Comparison of ENCODE assay signal across 7 mouse cellular contexts in the genomic region with DNA sequence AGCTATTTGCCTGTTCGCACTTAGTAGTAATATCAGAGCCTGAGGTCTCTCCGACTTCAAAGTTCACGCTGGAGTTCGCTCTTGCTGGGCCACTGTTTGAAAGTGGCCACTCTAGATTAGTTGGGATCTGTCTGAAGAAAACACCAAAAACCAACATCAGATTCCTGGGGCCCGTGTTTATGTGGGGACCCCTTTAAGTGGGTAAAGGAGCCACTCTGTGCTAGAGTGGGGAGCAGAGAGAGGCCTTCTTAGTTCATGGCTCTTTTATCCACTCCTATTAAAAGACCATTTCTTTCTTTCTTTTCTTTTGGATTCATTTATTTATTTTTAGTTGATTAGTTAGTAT. TPM values are rescaled to one million over a fixed set of nuclear protein-coding genes. Genes with fewer than 3 reads are reported as not detected.
DNase-seq lines count a peak whose midpoint lies in the region; ATAC-seq and TF ChIP-seq lines count a peak whose summit lies in the region.

No protein-coding gene starts in this region.

- no peak for DNase-seq in neural tube, embryonic 11.5 days (ENCODE audit: low spot score)
- no peak for DNase-seq in neural tube, embryonic 10.5 days (ENCODE audit: extremely low spot score, low spot score)
- no peak for DNase-seq in forebrain, embryonic 11.5 days (ENCODE audit: low spot score)
- DNase-seq in liver, embryonic 11.5 days (ENCODE audit: low spot score), result no peak
- no peak for DNase-seq in stomach, postnatal 0 days (ENCODE audit: low spot score)
- no peak for DNase-seq in ovary, postnatal 14 days (ENCODE audit: low spot score)
- DNase-seq in spleen, postnatal 4 days (ENCODE audit: low spot score in 2 of 2), result no peak

- peak overlapping the region; percentile 56 for H3K4me2 ChIP-seq in neural tube, embryonic 11.5 days (ENCODE audit: low read depth)
- peak overlapping the region; percentile 66 for H3K4me2 ChIP-seq in forebrain, embryonic 11.5 days (ENCODE audit: low read depth, low read length, severe bottlenecking)
- H3K4me2 ChIP-seq in liver, embryonic 11.5 days, result peak overlapping the region; percentile 78
- H3K4me2 ChIP-seq in stomach, postnatal 0 days (replicated peaks; ENCODE audit: low read depth), result peak overlapping the region; percentile 71

- no peak for TF ChIP-seq EP300 in stomach, postnatal 0 days (optimal IDR thresholded peaks at IDR 0.05)

- peak overlapping the region; percentile 83; the same call in 1 of the 2 replicates for H3K27ac ChIP-seq in neural tube, embryonic 11.5 days (ENCODE audit: low read depth, low read length)
- peak overlapping the region; percentile 83; the same call in 1 of the 2 replicates for H3K27ac ChIP-seq in forebrain, embryonic 11.5 days (ENCODE audit: low read depth, low read length)
- H3K27ac ChIP-seq in liver, embryonic 11.5 days (ENCODE audit: low read depth, low read length), result peak overlapping the region; percentile 54; the same call in 1 of the 2 replicates
- peak overlapping the region; percentile 93 for H3K27ac ChIP-seq in stomach, postnatal 0 days (replicated peaks)

- H3K4me1 ChIP-seq in neural tube, embryonic 11.5 days (ENCODE audit: control insufficient read depth, insufficient read depth, low read length), result no peaks in the 10 kb centered on the region
- H3K4me1 ChIP-seq in forebrain, embryonic 11.5 days (replicated peaks; ENCODE audit: control insufficient read depth, insufficient read depth, low read length), result no peaks in the 10 kb centered on the region; the same call in 1 of the 2 replicates
- H3K4me1 ChIP-seq in liver, embryonic 11.5 days (replicated peaks; ENCODE audit: control insufficient read depth, insufficient read depth, low read length), result no peaks in the 10 kb centered on the region
- no peaks in the 10 kb centered on the region for H3K4me1 ChIP-seq in stomach, postnatal 0 days (replicated peaks; ENCODE audit: control insufficient read depth, insufficient read depth)

- no peaks in the 10 kb centered on the region for H3K27me3 ChIP-seq in neural tube, embryonic 11.5 days (ENCODE audit: control insufficient read depth, insufficient read depth, low read length)
- no peaks in the 10 kb centered on the region for H3K27me3 ChIP-seq in forebrain, embryonic 11.5 days (ENCODE audit: control insufficient read depth, insufficient read depth, low read length)
- no peaks in the 10 kb centered on the region for H3K27me3 ChIP-seq in liver, embryonic 11.5 days (replicated peaks; ENCODE audit: control insufficient read depth, insufficient read depth, low read length)
- no peaks in the 10 kb centered on the region for H3K27me3 ChIP-seq in stomach, postnatal 0 days (ENCODE audit: control insufficient read depth, insufficient read depth, low read length)

- 13% methylated on average over 5 of the region's 5 CpGs for WGBS in neural tube, embryonic 11.5 days
- WGBS in forebrain, embryonic 11.5 days, result 12% methylated on average over 5 of the region's 5 CpGs
- WGBS in liver, embryonic 11.5 days, result 14% methylated on average over 5 of the region's 5 CpGs
- 4% methylated on average over 5 of the region's 5 CpGs for WGBS in stomach, postnatal 0 days

- no peak for ATAC-seq in neural tube, embryonic 11.5 days (ENCODE audit: insufficient read depth, low FRiP score, low TSS enrichment)
- peak; percentile 10; the same call in 1 of the 2 replicates for ATAC-seq in forebrain, embryonic 11.5 days (replicated peaks; ENCODE audit: low FRiP score)
- no peak for ATAC-seq in liver, embryonic 11.5 days (replicated peaks; ENCODE audit: low FRiP score)
- ATAC-seq in stomach, postnatal 0 days (ENCODE audit: low FRiP score, low TSS enrichment), result no peak

- peaks cover 8% of the 10 kb centered on the region for H3K36me3 ChIP-seq in neural tube, embryonic 11.5 days (ENCODE audit: control insufficient read depth, insufficient read depth, low read length)
- H3K36me3 ChIP-seq in forebrain, embryonic 11.5 days (ENCODE audit: control insufficient read depth, insufficient read depth, low read length), result no peaks in the 10 kb centered on the region; the same call in 1 of the 2 replicates
- peaks cover 11% of the 10 kb centered on the region; the same call in 1 of the 2 replicates for H3K36me3 ChIP-seq in liver, embryonic 11.5 days (ENCODE audit: control insufficient read depth, insufficient read depth, low read length)
- peaks cover 6% of the 10 kb centered on the region; the same call in 1 of the 2 replicates for H3K36me3 ChIP-seq in stomach, postnatal 0 days (ENCODE audit: control insufficient read depth, insufficient read depth, low read length)

- H3K9me3 ChIP-seq in neural tube, embryonic 11.5 days (ENCODE audit: control insufficient read depth, low read length), result no peaks in the 10 kb centered on the region
- H3K9me3 ChIP-seq in forebrain, embryonic 11.5 days (ENCODE audit: control insufficient read depth, low read length), result no peaks in the 10 kb centered on the region
- H3K9me3 ChIP-seq in liver, embryonic 11.5 days (ENCODE audit: control insufficient read depth, low read length), result no peaks in the 10 kb centered on the region
- no peaks in the 10 kb centered on the region for H3K9me3 ChIP-seq in stomach, postnatal 0 days (ENCODE audit: control insufficient read depth, low read length)

- no peak for TF ChIP-seq CTCF in stomach, postnatal 0 days (IDR thresholded peaks at IDR 0.05; ENCODE audit: low read depth)

- peak overlapping the region; percentile 80 for H3K4me3 ChIP-seq in neural tube, embryonic 11.5 days (ENCODE audit: low read depth, low read length)
- peak overlapping the region; percentile 92 for H3K4me3 ChIP-seq in forebrain, embryonic 11.5 days (ENCODE audit: low read depth, low read length)
- H3K4me3 ChIP-seq in liver, embryonic 11.5 days (ENCODE audit: low read depth, low read length), result peak overlapping the region; percentile 85
- H3K4me3 ChIP-seq in stomach, postnatal 0 days (ENCODE audit: low read depth, low read length), result peak overlapping the region; percentile 94

- peak overlapping the region; percentile 80 for H3K9ac ChIP-seq in neural tube, embryonic 11.5 days (ENCODE audit: low read length)
- peak overlapping the region; percentile 98 for H3K9ac ChIP-seq in forebrain, embryonic 11.5 days (ENCODE audit: low read length)
- H3K9ac ChIP-seq in liver, embryonic 11.5 days (ENCODE audit: low read depth, low read length), result peak overlapping the region; percentile 92
- peak overlapping the region; percentile 97 for H3K9ac ChIP-seq in stomach, postnatal 0 days (ENCODE audit: low read length)

RNA-seq across cellular contexts. Expression of a gene that starts 0.7 kb away (rescaled TPM):
- 98.0 and 104 TPM in 2 replicates for polyA plus RNA-seq in neural tube, embryonic 11.5 days (2014; fragmentation: Nextera tagmentation; extraction: Ambion mirVana)
- 83.3 and 84.1 TPM in 2 replicates for polyA plus RNA-seq in forebrain, embryonic 11.5 days (2014; fragmentation: Nextera tagmentation; extraction: Ambion mirVana)
- polyA plus RNA-seq in liver, embryonic 11.5 days (2014; fragmentation: Nextera tagmentation; extraction: Ambion mirVana), result 49.9 and 50.2 TPM in 2 replicates
- 62.8 and 63.6 TPM in 2 replicates for polyA plus RNA-seq in stomach, postnatal 0 days (2015; fragmentation: Nextera tagmentation; extraction: Ambion mirVana)

RNA-seq across cellular contexts. Expression of a gene that starts 12.0 kb away (rescaled TPM):
- polyA plus RNA-seq in neural tube, embryonic 11.5 days (2014; fragmentation: Nextera tagmentation; extraction: Ambion mirVana), result 25.6 and 28.6 TPM in 2 replicates
- polyA plus RNA-seq in forebrain, embryonic 11.5 days (2014; fragmentation: Nextera tagmentation; extraction: Ambion mirVana), result 25.8 and 32.9 TPM in 2 replicates
- 56.3 and 60.3 TPM in 2 replicates for polyA plus RNA-seq in liver, embryonic 11.5 days (2014; fragmentation: Nextera tagmentation; extraction: Ambion mirVana)
- 71.2 and 73.9 TPM in 2 replicates for polyA plus RNA-seq in stomach, postnatal 0 days (2015; fragmentation: Nextera tagmentation; extraction: Ambion mirVana)

RNA-seq across cellular contexts. Expression of a gene that starts 22.2 kb away (rescaled TPM):
- polyA plus RNA-seq in neural tube, embryonic 11.5 days (2014; fragmentation: Nextera tagmentation; extraction: Ambion mirVana), result 73.8 and 77.8 TPM in 2 replicates
- 68.4 and 74.3 TPM in 2 replicates for polyA plus RNA-seq in forebrain, embryonic 11.5 days (2014; fragmentation: Nextera tagmentation; extraction: Ambion mirVana)
- 39.3 and 42.8 TPM in 2 replicates for polyA plus RNA-seq in liver, embryonic 11.5 days (2014; fragmentation: Nextera tagmentation; extraction: Ambion mirVana)
- polyA plus RNA-seq in stomach, postnatal 0 days (2015; fragmentation: Nextera tagmentation; extraction: Ambion mirVana), result 25.4 and 26.1 TPM in 2 replicates
